Mouse (Mus musculus): ENCODE data around the gene Sf3a1.

GRCm38 (mm10) chr11:4146381-4146780 lies 13.8 kb upstream of the Sf3a1 start:
- TF ChIP-seq EP300 (optimal IDR thresholded peaks at IDR 0.05) (no peak), CTCF (IDR thresholded peaks at IDR 0.05; ENCODE audit: low read depth) (no peak)

Measured in stomach, postnatal 0 days (tissue).